Mouse (Mus musculus) testis, adult 2 months (tissue): ENCODE data around the gene Zbtb40.
A peak's percentile ranks its signal among the peaks of the same experiment; 100 is the strongest.

ENCODE experiments used
- CTCF ChIP-seq: fragments of 200-500 bp; IDR thresholded peaks from 2 replicates; pipeline ENCODE4 v1.5.1; 2012; ENCODE audit warnings: low read depth, mild to moderate bottlenecking, inconsistent platforms, low read length, moderate library complexity; ENCODE audit not compliant: control insufficient read depth, insufficient read depth, insufficient replicate concordance
- POLR2A ChIP-seq: fragments of 200-500 bp; IDR thresholded peaks from 2 replicates; pipeline ENCODE4 v1.6.1; 2012; ENCODE audit warnings: low read depth, mild to moderate bottlenecking, inconsistent platforms, low read length, moderate library complexity; ENCODE audit not compliant: control insufficient read depth

GRCm38 (mm10) chr4:137048550-137049032 lies at the start of gene Zbtb40:
- TF ChIP-seq CTCF (no peak), POLR2A (peak; percentile 74)
